ENCODE assay signal across 8 mouse cellular contexts in the genomic region with DNA sequence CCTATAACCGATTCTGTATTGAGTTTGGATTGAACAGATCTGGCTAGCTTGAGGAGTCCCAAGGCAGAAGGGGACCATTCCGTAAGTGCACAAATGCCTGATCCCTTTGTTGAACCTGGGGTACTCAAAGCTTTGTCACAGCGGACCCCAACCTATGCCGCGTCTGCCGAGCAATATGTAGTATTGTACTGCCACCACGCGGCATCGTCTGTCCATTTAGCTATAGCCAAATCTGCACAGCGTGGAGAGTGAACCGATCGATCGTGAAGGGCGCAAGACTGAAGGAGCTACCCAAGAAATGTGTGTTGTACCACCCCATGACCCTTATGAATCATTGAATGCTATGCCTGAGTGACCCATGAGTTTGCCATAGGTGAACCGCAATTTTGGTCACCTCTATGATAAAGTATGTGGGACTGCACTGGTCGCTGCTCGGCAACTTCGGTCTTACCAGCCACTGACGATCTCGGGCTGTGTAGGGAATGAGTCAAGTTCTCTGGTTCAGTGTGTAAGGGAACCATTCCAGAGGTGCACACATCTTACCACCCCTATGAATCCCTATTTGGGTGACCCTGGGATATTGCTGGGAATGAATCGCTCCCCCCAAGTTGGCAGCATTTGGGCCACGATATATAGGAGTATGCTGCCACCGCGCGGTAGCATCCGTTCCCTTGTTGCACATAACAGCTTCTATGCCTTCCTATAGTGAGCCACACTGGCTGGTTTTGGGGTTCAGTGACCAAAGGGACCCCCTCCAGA. TPM values are rescaled to one million over a fixed set of nuclear protein-coding genes. Genes with fewer than 3 reads are reported as not detected.
DNase-seq lines count a peak whose midpoint lies in the region; ATAC-seq and TF ChIP-seq lines count a peak whose summit lies in the region.

No protein-coding gene starts in this region.

- H3K4me1 ChIP-seq in ES-Bruce4 (ENCODE audit: control insufficient read depth, insufficient read depth, low read length) = no peaks in the 10 kb centered on the region
- H3K4me1 ChIP-seq in forebrain, embryonic 12.5 days = peaks cover 13% of the 10 kb centered on the region; the same call in 1 of the 2 replicates
- H3K4me1 ChIP-seq in neural tube, embryonic 15.5 days = peaks cover 12% of the 10 kb centered on the region

- no peak overlapping the region for H3K27ac ChIP-seq in ES-Bruce4 (ENCODE audit: insufficient read depth, low read length)
- no peak overlapping the region for H3K27ac ChIP-seq in forebrain, embryonic 12.5 days
- H3K27ac ChIP-seq in layer of hippocampus, adult 2 months = no peak overlapping the region
- H3K27ac ChIP-seq in neural tube, embryonic 15.5 days (replicated peaks) = no peak overlapping the region

- 52% methylated on average over 26 of the region's 26 CpGs for WGBS in forebrain, embryonic 12.5 days
- WGBS in neural tube, embryonic 15.5 days = 42% methylated on average over 26 of the region's 26 CpGs

- H3K4me3 ChIP-seq in ES-Bruce4 (ENCODE audit: low read depth, low read length) = peak overlapping the region; percentile 53
- peak overlapping the region; percentile 30 for H3K4me3 ChIP-seq in forebrain, embryonic 12.5 days (replicated peaks)
- peak overlapping the region; percentile 51 for H3K4me3 ChIP-seq in layer of hippocampus, adult 2 months
- H3K4me3 ChIP-seq in neural tube, embryonic 15.5 days (replicated peaks) = peak overlapping the region; percentile 36

- ATAC-seq in forebrain, embryonic 12.5 days (ENCODE audit: low FRiP score) = peak; percentile 50
- ATAC-seq in neural tube, embryonic 15.5 days (ENCODE audit: low FRiP score) = peak; percentile 85

- DNase-seq in brain, adult 2 months (ENCODE audit: low read depth, low spot score) = peak; percentile 83
- DNase-seq in heart, postnatal 4 days = peak; percentile 64
- DNase-seq in layer of hippocampus, adult 2 months (ENCODE audit: low spot score in 2 of 2) = peak in 1 of 2 experiments; percentile 57
- peak; percentile 27 for DNase-seq in lung, adult 18-20 months
- peak; percentile 31 for DNase-seq in urinary bladder, postnatal 25 days (ENCODE audit: low spot score)

- no peaks in the 10 kb centered on the region for H3K27me3 ChIP-seq in ES-Bruce4 (ENCODE audit: control insufficient read depth, insufficient read depth, low read length, poor library complexity, severe bottlenecking)
- peaks cover 17% of the 10 kb centered on the region; the same call in 1 of the 2 replicates for H3K27me3 ChIP-seq in forebrain, embryonic 12.5 days
- H3K27me3 ChIP-seq in neural tube, embryonic 15.5 days (replicated peaks) = no peaks in the 10 kb centered on the region

- H3K36me3 ChIP-seq in ES-Bruce4 (ENCODE audit: control insufficient read depth, insufficient read depth, low read length, poor library complexity, severe bottlenecking) = no peaks in the 10 kb centered on the region
- H3K36me3 ChIP-seq in forebrain, embryonic 12.5 days (replicated peaks) = no peaks in the 10 kb centered on the region
- H3K36me3 ChIP-seq in neural tube, embryonic 15.5 days = no peaks in the 10 kb centered on the region

- TF ChIP-seq POLR2A in ES-Bruce4 (IDR thresholded peaks at IDR 0.05; ENCODE audit: insufficient read depth, low read length) = no peak

- TF ChIP-seq CTCF in ES-Bruce4 (IDR thresholded peaks at IDR 0.05; ENCODE audit: low read depth, low read length) = peak; percentile 52
- peak; percentile 66 for TF ChIP-seq CTCF in layer of hippocampus, adult 2 months (conservative IDR thresholded peaks at IDR 0.05)

- H3K9ac ChIP-seq in ES-Bruce4 (ENCODE audit: low read depth, poor library complexity, severe bottlenecking) = no peak overlapping the region
- 0 out of 2 replicates have a peak overlapping the region, but pooled peaks have one; percentile 7 for H3K9ac ChIP-seq in forebrain, embryonic 12.5 days
- 0 out of 2 replicates have a peak overlapping the region, but pooled peaks have one; percentile 18 for H3K9ac ChIP-seq in neural tube, embryonic 15.5 days (replicated peaks)

- H3K9me3 ChIP-seq in ES-Bruce4 (replicated peaks; ENCODE audit: control insufficient read depth, insufficient read depth, low read length, poor library complexity, severe bottlenecking) = peaks cover 22% of the 10 kb centered on the region
- peaks cover 25% of the 10 kb centered on the region; the same call in 1 of the 2 replicates for H3K9me3 ChIP-seq in forebrain, embryonic 12.5 days
- peaks cover 3% of the 10 kb centered on the region; the same call in 1 of the 2 replicates for H3K9me3 ChIP-seq in neural tube, embryonic 15.5 days (replicated peaks)

- peak overlapping the region; percentile 59 for H3K4me2 ChIP-seq in forebrain, embryonic 12.5 days
- H3K4me2 ChIP-seq in neural tube, embryonic 15.5 days = peak overlapping the region; percentile 73

- no peak for TF ChIP-seq EP300 in ES-Bruce4 (IDR thresholded peaks at IDR 0.05; ENCODE audit: insufficient read depth, low read depth, low read length)

RNA-seq across cellular contexts. Expression of gene Mrpl23, which starts 47.8 kb away (rescaled TPM):
- 15.1 and 15.2 TPM in 2 replicates for polyA plus RNA-seq in ES-Bruce4 (2011; ENCODE audit: insufficient read depth, insufficient read length, low read depth, missing spikeins)
- polyA plus RNA-seq in forebrain, embryonic 12.5 days (2016; fragmentation: Nextera tagmentation; extraction: Ambion mirVana) = 10.8 and 15.9 TPM in 2 replicates
- total RNA-seq in heart, postnatal 4 days (2021) = 1 to 10 TPM; 3.7 to 6.4 TPM
- 1 to 10 TPM; 7.9 to 8.8 TPM for total RNA-seq in layer of hippocampus, adult 2 months (2021)
- polyA plus RNA-seq in neural tube, embryonic 15.5 days (2015; fragmentation: Nextera tagmentation; extraction: Ambion mirVana) = 21.0 and 27.9 TPM in 2 replicates
